Mouse (Mus musculus) cerebellum, postnatal 14 days (tissue): ENCODE results near the gene Usp5.

Source experiments
- DNase-seq, 2 experiments: peaks; one replicate each; pipeline ENCODE4 v3.0.0; 2021; ENCODE audit warnings: mixed read lengths in 2 of 2

Usp5 gene

GRCm38 (mm10) chr6:124828868-124829798, at the start of gene Usp5, which contains the start of gene Cdca3:
TSS of gene Usp5 (minus strand) at chr6:124829484.
TSS of gene Cdca3 (plus strand) at chr6:124829547.
- peak; percentile 98 to 99 for DNase-seq

GRCm38 (mm10) chr6:124874348-124874747, 45.1 kb upstream of the Usp5 start:
- DNase-seq = no peak

- DNase-seq = peak in 1 of 2 experiments; percentile 39
Observed at GRCm38 (mm10) chr6:124866560-124866959, 37.3 kb upstream of the Usp5 start.

GRCm38 (mm10) chr6:124865766-124866362, 36.6 kb upstream of the Usp5 start:
- peak; percentile 44 to 59 for DNase-seq

GRCm38 (mm10) chr6:124863658-124864298, 34.5 kb upstream of the Usp5 start, which contains the start of gene Gpr162:
TSS of gene Gpr162 (minus strand) at chr6:124863983.
- peak; percentile 82 to 86 for DNase-seq

- DNase-seq = peak; percentile 66
Observed at GRCm38 (mm10) chr6:124863125-124863657, 33.9 kb upstream of the Usp5 start.

GRCm38 (mm10) chr6:124862406-124863124, 33.3 kb upstream of the Usp5 start:
- peak; percentile 38 to 45 for DNase-seq

DNA sequence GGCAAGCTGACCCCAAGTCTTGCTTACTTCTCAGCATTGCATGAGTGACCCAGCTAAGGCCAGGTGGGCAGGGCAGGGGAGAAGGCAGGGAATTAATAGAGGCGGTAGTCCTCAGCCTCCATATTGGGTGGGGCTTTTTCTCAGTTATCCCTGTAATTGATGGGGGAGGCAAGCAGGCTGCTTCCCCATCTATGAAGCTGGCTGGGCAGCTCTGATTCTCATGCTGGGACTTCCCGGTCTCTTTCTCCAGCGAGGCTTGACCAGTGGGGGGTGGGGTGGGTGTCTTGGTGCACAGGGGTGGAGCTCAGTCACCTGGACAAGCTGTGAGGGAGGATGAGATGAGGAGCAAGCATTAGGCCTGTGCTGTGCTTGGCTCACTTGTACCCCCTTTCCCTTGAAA, 32.5 kb upstream of the Usp5 start:
- peak in 1 of 2 experiments; percentile 52 for DNase-seq

- peak; percentile 52 to 61 for DNase-seq
Observed at GRCm38 (mm10) chr6:124861266-124861665, 32.0 kb upstream of the Usp5 start.

GRCm38 (mm10) chr6:124860511-124860910, 31.2 kb upstream of the Usp5 start:
- no peak for DNase-seq

- peak; percentile 95 to 98 for DNase-seq
Observed at GRCm38 (mm10) chr6:124859725-124860124, 30.4 kb upstream of the Usp5 start.

DNA sequence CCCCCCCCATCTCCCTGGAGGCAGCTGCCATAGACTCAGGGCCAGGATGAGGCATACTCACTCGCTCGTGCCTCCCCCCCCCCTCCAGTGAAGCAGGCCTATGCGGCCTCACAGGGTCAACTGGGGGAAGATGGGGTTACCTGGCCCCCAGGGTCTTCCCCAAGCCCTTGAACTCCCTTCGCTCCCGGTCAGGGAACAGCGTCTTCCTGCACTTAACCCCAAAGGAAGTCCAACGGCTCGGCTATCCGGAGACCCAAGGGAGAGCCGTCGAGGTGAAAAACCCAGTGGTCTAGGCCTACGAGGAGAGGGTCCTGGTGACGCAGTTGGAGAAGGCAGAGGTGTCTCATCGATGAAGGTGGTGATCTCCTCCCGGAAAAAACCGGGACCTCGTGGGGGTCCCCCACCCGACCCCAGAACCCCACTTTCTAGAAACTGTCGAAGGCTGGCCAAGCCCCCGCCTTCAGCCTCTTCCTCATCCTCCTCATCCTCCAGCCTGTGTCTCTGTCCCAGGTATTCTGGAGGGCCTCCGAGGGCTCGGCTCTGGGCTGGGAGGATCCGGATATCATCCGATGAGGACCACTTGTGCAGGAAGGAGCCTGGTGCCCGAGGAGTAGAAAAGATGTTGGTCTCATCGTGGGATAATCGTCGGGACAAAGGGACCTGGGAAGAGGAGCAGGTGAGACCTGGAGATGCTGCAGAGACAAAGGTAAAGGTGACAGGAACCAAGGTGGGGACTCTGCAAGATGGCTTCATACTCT, 29.5 kb upstream of the Usp5 start:
- peak in 1 of 2 experiments; percentile 33 for DNase-seq

- DNase-seq = peak in 1 of 2 experiments; percentile 36
Observed at GRCm38 (mm10) chr6:124857840-124858530, 28.7 kb upstream of the Usp5 start.

DNA sequence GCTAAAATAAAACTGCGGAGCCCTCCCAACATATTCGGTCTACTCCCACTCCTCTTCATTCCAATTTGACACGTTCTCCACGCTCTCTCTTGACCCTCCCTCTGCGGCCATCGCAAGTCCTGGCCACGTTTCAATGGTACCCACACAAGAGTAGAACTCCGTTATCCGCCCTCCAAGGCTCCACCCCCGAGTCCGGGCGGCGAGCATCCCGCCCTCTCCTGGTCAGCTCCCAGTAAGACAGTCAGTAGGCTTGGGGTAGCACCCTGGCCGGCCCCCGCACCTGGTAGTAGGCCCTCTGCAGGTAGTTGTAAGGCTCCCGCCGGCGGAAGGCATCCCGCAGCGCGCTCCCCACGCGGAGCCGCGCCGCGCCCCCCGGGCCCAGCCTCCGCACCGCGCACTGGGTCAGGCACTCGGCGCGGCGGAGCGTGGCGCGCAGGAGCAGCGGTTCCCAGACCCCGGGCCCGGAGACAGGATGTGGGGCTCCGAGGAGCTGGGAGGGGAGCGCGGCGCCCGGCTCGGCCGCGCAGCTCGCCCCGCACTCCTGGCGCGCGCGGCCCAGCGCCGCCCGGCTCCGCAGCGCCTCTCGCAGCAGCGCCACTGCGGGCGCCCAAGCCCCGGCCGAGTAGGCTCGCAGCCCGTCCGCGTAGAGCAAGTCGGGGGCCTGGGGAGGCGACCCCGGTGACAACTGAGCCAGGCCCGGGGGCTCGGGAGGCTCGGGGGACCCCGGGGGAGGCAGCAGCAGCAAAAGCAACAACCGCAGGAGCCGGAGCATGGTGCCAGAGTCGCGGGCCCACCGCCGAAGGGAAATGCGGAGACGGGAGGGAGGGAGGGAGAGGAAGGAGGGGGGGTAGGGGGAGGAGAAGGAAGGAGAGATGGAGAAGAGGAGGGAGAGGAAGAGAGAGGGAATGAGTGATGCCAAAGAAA, 27.9 kb upstream of the Usp5 start, which contains the start of gene P3h3:
P3h3 (minus strand) TSS at position 837 of the 924 bp plus-strand sequence.
- DNase-seq = peak; percentile 94

DNA sequence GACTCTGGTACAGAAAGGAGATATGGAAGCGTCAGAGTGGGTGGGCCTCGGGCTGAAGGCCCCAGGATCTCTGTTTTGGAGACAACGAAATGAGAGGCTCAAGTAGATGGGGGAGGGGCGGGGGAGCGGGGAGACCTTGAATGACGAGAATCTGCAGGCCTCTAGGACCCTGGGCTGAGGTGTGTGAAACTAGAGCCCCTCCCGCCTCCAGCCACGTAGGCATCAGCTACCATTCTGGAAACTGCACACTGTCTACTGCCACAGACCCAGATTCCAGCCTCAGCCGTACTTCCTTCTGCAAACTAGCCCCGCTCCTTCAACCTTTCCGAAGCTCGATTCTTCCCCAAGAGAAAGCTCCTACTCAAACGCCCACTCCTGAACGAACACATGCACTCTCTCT, 27.0 kb upstream of the Usp5 start:
- DNase-seq = peak; percentile 74 to 85

DNA sequence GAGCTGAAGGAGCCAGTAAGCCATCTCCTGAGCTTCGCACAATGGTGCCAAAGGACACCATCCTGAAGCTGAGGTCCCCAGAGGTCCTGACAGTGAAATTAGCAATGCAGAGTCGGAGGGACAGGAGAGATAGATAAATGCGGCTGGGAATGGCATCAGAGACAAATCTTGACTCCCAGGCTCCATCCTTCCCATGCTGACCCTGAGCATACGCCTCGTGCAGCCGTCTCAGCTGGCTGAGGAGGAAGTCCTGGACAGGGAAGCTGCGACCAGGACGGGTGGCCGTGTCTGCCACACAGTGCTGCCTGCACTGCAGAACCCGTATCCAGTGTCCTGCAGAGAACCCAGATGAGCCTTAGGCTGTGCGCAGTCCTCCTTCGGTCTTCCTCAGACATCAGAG, 25.4 kb upstream of the Usp5 start:
- DNase-seq = no peak

GRCm38 (mm10) chr6:124850535-124850934, 21.3 kb upstream of the Usp5 start:
- DNase-seq = no peak

DNA sequence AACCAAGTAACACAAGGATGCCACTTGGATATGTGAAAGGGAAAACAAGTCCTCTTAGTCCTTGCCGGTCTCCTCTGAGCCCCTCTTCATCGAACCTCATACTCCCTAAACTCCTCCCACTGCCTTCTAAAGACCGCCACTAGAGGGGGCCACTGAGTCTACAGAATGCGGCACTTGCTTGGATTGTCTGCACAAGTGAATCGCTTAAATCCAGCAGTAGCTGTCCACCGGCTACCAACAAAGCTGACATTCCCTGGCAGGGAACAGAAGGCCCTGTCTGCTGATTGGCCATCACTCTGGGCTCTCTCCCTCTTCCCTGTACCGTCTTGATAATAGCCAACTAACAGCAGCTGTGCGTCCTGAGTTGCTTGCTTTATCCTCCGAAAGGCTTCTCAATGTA, 18.0 kb upstream of the Usp5 start:
- peak; percentile 98 to 99 for DNase-seq
